Comparison of ENCODE assay signal across 7 mouse cellular contexts in genomic region chr9:78108796-78109239, GRCm38 (mm10). TPM values are rescaled to one million over a fixed set of nuclear protein-coding genes. Genes with fewer than 3 reads are reported as not detected.
DNase-seq lines count a peak whose midpoint lies in the region; ATAC-seq lines count a peak whose summit lies in the region.

Gene Fbxo9 (minus strand): TSS chr9:78109065.
Gene Ick (plus strand): TSS chr9:78109192.

- H3K4me2 ChIP-seq in intestine, embryonic 14.5 days (ENCODE audit: low read length) = peak within 1 kb of the TSS; percentile 80

- H3K36me3 ChIP-seq in intestine, embryonic 14.5 days (ENCODE audit: control insufficient read depth, insufficient read depth, low read length) = peaks cover 11% of the 10 kb centered on the region; the same call in 1 of the 2 replicates

- peak within 1 kb of the TSS; percentile 89 for H3K27ac ChIP-seq in intestine, embryonic 14.5 days (ENCODE audit: low read depth)

- no peaks in the 10 kb centered on the region for H3K9me3 ChIP-seq in intestine, embryonic 14.5 days (ENCODE audit: control insufficient read depth, low read length)

- peak; percentile 63 to 73 for DNase-seq in adrenal gland, adult 18-20 months (ENCODE audit: low spot score in 2 of 2)
- peak; percentile 97 for DNase-seq in embryo, embryonic 11 days
- DNase-seq in gastrocnemius, postnatal 25 days = peak; percentile 88
- peak; percentile 89 for DNase-seq in intestine, embryonic 14.5 days (ENCODE audit: low spot score)
- DNase-seq in left cerebral cortex, postnatal 14 days (ENCODE audit: low spot score in 2 of 2) = peak; percentile 91 to 96
- peak; percentile 95 for DNase-seq in mesoderm, embryonic 11.5 days (ENCODE audit: low read depth, low spot score)
- DNase-seq in right cerebral cortex, postnatal 36 days (ENCODE audit: low spot score in 2 of 2) = peak; percentile 83 to 93

- no peaks in the 10 kb centered on the region for H3K27me3 ChIP-seq in intestine, embryonic 14.5 days (replicated peaks; ENCODE audit: control insufficient read depth, insufficient read depth, low read length)

- under 1% methylated on average over 20 of the region's 20 CpGs for WGBS in intestine, embryonic 14.5 days

- peak within 1 kb of the TSS; percentile 84 for H3K9ac ChIP-seq in intestine, embryonic 14.5 days (ENCODE audit: low read length)

- intact Hi-C loops in left cerebral cortex, postnatal 14 days (cut with DNase I) = no loop called here

- H3K4me3 ChIP-seq in intestine, embryonic 14.5 days (ENCODE audit: low read depth, low read length) = peak within 1 kb of the TSS; percentile 83

- ATAC-seq in intestine, embryonic 14.5 days (replicated peaks; ENCODE audit: low FRiP score, low TSS enrichment, low read depth) = peak; percentile 89

- H3K4me1 ChIP-seq in intestine, embryonic 14.5 days (replicated peaks; ENCODE audit: control insufficient read depth, insufficient read depth, low read length) = peaks cover 33% of the 10 kb centered on the region

RNA-seq across cellular contexts. Expression of gene Fbxo9, which starts in this region (rescaled TPM):
- 100 to 1,000 TPM in 1 of 2 experiments, 10 to 100 TPM in 1; 70.8 to 108 TPM for total RNA-seq in adrenal gland, adult 18-20 months (2021)
- 10 to 100 TPM; 47.3 to 56.5 TPM for total RNA-seq in gastrocnemius, postnatal 25 days (2021)
- 35.3 and 43.0 TPM in 2 replicates for polyA plus RNA-seq in intestine, embryonic 14.5 days (2014; fragmentation: Nextera tagmentation; extraction: Ambion mirVana)
- total RNA-seq in left cerebral cortex, postnatal 14 days (2021) = 100 to 1,000 TPM; 118 to 122 TPM

RNA-seq across cellular contexts. Expression of gene Ick, which starts in this region (rescaled TPM):
- total RNA-seq in adrenal gland, adult 18-20 months (2021) = 10 to 100 TPM; 15.2 to 16.7 TPM
- total RNA-seq in gastrocnemius, postnatal 25 days (2021) = 1 to 10 TPM; 6.3 to 7.2 TPM
- polyA plus RNA-seq in intestine, embryonic 14.5 days (2014; fragmentation: Nextera tagmentation; extraction: Ambion mirVana) = 25.7 TPM in 2 replicates
- 10 to 100 TPM; 23.1 to 23.2 TPM for total RNA-seq in left cerebral cortex, postnatal 14 days (2021)

Comparison
In these comparisons a context has a peak if more than half of its experiments do, and no peak if none do; other contexts are left out.
1. Peak in every context shown above with its lines: DNase-seq, ATAC-seq, H3K4me3 ChIP-seq and H3K27ac ChIP-seq.